Mouse (Mus musculus) mouse trophoblast stem cell (cell line): ENCODE results near the gene Ush2a.

Experiments used
- in situ Hi-C, 2 experiments: fragments of 300-500 bp; cut with MseI, MboI; formaldehyde crosslinking; loops; 2 replicates in 1 of 2; 3 replicates in 1 of 2; pipeline ENCODE4 v1.15.1; 2025

The Ush2a gene

DNA sequence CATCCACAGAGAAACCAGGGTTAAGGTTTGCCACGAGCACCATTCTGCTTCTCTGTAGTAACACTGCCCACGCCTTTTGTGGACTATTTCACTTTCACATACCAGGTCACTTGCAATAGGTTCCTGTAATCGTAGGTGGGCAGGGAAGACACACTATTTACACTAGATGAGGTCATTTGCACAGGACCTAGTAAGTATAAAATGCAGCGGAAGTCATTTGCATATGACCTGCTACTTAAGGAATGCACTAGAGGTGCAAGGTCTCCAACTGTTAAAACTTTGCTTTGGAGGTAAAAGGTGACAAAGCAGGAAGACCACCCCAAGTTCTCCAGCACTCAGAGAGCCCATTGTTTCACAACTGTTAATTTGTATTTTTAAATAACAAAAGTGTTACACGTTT, 744.4 kb downstream of the Ush2a start:
- in situ Hi-C loops, result no loop called here

DNA sequence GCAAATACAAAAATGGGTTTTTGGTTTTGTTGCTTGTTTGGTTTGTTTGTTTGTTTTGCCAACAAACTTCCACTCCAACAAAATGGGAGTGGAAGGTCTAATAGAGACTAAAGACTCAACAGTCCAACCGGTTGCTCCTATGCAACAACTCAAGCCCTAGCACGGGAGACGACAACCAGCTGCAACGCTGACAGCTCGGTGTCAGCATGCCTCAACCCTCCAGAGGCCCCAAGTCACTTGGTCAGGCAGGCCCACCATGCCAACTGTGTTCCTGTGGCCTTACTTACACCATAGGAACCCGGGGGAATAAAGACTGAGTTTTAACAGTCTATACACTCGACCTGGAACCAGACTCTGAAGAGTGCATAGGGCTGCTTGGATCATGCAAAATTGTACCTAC, 745.0 kb downstream of the Ush2a start:
- in situ Hi-C loops, result no loop called here

DNA sequence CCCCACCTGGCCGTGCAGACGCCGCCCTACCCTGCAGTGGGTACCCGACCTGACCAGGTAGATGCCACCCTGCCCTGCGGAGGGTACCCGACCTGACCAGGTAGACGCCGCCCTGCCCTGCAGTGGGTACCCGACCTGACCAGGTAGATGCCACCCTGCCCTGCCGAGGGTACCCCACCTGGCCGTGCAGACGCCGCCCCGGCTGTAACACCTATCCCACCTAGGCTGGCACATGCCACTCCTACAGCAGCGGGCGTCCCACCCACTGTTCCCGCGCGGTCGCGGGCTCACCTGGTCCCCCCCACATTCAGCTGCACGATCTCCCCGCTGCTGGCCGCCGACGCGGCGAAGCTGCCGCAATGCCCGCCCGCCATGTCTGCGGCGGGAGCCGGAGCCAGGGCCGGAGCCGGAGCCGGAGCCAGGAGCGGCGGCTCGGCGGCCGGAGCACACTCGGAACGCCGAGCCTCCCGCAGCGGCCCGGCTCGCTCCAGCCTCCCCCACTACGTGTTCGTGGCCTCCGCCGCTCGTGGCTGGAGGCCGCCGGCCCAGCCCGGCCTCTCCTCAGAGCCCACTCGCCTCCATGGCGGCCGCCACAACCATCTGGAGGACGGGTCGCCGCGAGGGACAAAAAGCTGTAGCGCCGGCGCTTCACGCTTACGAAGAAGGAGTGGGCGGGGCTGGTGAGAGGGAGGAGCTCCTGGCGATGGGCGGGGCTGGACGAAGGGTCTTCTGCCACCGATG, 745.6 kb downstream of the Ush2a start, which contains the start of gene Kctd3:
Gene Kctd3, minus strand, starts transcription at position 603 of the 741 bp plus-strand sequence.
- in situ Hi-C loops, result no loop called here

DNA sequence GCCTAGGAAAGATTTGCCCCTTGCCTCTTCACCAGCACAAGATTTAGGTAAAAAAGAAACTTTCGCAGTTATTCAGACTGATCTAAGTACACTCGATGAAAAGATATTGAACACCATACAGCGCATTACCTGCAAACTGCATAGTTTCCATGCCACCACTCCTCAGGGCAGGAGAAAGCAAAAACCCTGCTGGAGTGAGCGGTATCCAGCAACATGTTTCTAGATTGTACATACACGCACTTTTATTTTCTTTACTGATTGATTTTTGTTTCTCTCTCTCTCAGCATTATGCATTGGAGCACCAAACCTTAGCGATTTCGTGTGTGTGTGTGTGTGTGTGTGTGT, 746.1 kb downstream of the Ush2a start:
- in situ Hi-C loops, result no loop called here

DNA sequence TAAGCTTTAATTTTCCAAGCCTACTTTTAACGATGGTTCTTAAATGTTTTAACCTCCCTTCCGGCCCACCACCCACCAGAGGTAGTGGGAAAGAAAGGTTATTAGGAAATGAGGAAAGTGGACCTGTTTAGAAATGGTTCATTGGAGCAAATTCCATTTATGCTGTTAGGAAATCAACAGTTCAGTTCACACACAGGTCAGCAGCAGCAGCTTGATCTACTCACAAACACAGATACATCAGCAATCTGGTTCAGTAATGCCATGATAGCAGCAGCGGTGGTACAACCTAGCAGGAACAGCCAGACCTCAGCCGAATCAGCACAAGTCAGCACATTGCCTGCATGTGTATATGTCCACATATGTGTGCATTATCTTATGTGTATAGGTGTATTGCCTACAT, 748.8 kb downstream of the Ush2a start:
- in situ Hi-C loops, result no loop called here

DNA sequence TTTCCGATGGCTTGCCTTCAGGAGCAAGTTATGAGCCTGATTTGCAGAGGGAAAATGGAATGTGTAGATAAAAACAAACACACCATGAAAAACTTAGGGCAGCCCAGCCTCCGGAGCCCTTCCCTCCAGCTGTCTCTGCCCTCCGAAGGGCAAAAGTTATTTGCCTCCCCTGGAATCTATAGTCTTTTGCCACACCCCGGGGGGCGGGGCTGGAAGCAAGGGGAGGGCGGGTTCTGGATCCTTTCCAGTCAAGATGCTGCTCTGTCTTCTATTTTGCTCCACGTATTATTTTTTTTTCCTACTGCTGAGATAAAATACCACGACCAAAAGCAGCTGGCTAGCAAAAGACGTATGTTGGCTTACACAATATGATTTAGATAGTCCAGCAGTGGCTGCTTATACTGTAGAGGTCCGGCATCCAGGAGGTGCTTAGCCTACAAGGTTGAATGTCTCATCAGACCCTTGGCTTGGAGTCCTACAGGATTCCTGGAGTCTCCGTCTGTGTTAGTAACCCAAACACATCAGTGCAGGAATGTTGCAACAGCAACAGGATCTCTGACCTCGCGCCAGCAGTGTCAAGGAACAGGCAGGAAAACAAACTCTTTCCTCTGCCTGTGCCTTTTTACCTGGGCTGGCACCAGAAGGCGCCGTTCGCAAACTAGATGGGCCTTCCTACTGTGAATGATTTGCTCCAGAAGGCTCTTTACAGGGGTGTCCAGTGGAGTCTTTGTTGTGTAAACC, 751.2 kb downstream of the Ush2a start:
- in situ Hi-C loops, result no loop called here

DNA sequence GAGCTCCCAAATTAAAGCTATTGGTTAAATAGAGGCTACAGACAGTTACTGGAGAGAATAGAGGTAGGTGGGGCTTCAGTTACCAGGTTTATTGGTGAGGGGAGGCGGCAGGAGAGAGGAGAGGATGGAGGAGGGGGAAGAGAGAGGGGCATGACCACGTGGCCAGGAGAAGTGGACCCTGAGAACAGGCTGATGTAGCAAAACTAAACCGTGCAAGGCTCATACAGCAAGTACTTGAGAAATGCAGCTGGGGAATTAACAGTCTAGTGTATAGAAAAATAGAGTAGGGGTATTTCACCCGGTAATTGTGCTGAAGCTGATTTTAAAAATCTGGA, 751.7 kb downstream of the Ush2a start:
- in situ Hi-C loops, result no loop called here
